Mouse (Mus musculus) spleen, embryonic (tissue): ENCODE measurements around the gene Whrn.

Experiments
- CTCF ChIA-PET: fragments of 350-600 bp; sonication (Branson Sonifier 250); formaldehyde crosslinking; loops from one replicate; lab custom pipeline; 2022; lab: Charles Lee

Whrn gene

DNA sequence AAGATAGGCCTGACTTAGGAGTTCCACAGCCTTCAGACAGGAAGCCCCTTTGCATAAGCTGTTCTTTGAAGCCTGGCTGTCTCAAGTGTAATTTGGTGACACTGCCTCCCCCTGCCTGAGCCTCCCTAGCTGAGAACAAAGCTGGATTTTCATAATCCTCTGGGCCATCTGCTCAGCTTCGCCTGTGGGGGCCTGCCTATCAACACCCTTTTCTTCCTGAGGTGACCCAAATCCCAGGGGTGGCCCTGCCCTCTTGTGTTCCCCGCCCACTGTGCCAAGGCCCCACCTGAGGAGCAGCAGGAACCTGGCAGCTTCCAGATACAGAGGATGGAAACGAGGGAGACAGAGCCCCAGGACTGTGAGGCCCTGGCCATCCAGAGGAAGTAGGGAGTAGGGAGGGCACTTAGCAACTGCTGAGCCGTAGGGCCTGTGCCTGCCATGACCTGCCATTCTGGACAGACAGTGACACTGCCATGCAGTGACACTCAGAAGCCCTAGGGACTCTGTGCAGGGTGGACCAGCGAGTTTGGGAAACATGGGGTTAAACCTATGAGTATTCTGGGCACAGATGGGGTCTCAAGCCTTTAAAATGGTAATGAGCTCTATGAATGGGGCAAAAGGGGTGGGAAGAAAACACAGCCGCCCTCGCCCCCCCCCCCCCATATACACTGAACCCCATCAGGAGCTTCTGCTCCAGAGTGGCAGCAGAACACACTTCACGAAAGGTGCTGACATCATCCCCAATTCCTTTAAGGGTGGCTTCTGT lies 106.5 kb downstream of the Whrn start:
- CTCF ChIA-PET, result interaction anchor here (0.9 to 1.4 kb wide), 2 partner anchors 12 to 14 kb away, joined by 3 to 5 read pairs; partner anchors contain the start of gene Akna

DNA sequence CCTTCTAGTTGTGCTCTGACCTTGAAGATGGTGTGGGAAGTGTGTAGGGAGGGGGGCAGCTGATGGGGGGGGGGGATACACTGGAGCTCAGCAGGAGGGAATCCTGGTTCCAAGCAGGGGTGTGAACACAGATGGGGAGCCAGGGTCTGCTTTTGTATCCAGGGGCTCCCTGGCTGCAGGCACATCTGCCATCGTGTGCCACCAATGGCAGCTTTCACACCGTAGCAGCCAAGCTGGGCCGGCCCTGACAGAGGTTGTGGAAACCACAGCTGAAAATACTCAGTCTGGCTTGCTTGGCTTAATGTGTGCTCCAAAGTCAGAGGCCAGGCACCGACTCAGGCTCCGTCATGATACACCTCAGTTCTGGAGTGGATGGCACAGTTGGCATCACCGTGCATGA lies 107.8 kb downstream of the Whrn start:
- CTCF ChIA-PET, result no interaction called here

DNA sequence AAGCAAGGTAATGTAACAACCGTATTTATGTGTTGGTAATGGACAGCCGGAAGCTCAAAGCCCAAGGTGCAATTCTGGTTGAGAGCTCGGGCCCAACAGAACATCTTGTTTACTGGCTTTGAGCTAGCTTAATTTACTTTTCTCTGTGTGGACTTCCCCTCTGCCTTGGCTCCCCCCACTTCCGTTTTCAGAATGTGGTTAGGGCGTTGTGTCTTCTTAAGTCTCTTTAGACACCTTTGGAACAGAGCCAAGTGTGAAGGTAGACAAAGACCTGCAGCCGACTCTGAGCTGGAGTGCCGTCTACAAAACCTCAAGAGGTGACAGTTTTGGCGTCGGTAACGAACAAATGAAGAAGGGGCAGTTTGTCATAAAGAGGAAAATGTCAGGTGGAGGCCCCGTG lies 110.0 kb downstream of the Whrn start:
- CTCF ChIA-PET, result interaction anchor here (0.5 to 0.7 kb wide), 2 partner anchors 17 to 630 kb away, joined by 3 read pairs; no protein-coding TSS in a partner anchor

DNA sequence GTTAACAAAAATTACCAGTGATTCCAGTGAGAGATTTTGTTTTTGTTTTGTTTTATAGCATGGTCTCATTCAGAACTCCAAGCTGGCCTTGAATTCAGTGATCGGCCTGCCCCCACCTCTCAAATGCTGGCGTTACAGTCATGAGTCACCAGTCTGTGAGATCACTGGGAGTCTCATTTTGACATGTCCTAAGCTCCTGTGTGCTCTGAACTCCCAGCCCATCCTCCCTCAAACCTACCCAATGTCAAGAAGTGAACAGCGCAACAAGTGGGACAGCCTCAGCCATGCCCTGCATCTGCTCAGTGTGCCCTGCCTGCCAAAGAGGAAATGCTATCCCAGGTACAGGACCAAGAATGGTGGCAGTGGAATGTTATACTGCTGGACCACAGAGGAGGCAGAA lies 110.5 kb downstream of the Whrn start:
- CTCF ChIA-PET, result interaction anchor here (0.5 to 0.7 kb wide), 2 partner anchors 16 to 630 kb away, joined by 3 read pairs; no protein-coding TSS in a partner anchor

DNA sequence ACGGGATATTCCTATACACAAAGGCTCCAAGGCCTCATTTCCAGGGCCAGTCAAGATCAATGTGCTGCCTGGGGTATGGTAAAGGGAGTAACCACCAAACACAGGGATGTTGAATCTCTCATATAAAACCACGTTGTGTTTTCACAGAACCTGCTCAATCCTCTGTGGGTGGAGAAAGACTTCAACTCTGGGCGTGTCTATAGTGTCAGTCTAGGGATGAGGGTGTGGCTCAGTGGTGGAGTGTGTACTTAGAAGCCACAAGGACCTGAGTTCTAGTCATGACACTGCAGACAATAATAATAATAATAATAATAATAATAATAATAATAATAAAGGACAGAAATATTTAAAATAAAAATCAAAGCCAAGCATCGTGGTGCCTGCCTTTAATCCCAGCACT lies 111.5 kb downstream of the Whrn start:
- CTCF ChIA-PET, result interaction anchor here (0.7 kb wide), 1 partner anchor 8 kb away, joined by 3 read pairs; no protein-coding TSS in a partner anchor

DNA sequence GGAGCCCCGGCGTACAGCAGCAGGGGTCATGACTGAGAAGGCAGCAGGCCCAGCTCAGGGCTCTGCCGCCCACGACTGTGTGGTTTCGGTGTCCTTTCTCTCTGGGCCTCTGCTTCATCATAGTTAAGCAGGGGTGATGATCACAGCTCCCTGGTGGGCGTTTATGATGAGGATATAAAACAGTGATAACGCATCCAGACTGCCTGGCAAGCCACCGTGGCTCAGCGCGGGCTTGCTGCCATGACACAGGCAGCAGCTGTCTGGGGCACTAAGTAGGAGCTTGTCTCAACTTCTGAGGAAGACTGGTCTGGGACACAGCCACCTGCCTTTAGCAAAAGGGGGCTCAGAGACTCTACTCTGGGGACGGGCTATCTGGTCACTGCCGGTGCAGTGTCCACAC lies 112.3 kb downstream of the Whrn start:
- CTCF ChIA-PET, result interaction anchor here (0.6 kb wide), 1 partner anchor 9 kb away, joined by 3 read pairs; no protein-coding TSS in a partner anchor

DNA sequence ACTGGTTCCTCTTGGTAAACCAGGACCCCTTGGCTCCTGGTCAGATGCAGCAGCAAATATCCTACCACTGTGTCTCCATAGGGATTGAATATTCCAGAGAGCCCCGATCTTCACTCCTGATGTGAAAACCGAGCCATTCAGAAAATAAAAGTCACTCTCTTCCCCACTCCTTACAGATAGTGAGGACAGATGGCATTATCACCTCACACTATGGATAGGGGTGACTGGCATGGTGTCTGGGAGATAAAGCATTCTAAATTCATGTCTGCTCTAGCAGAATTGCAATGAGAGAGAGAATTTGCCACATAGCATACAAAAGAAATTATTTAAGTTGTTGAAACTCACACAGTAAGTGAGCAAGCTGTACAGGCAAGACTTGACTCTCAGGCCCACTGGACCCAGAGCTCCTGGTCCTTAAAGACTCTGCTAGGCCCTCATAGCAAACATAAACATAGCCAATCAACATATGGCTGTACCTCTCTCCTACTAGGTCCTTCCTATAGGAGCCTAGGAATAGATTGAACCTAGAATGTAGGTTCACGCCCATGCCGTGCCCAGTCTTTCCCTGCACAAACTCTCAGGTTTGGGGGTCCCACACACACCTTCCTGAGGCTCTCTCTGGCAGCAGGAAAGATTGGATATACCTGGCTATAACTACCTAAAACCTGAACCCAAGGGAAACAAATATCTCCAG lies 113.0 kb downstream of the Whrn start:
- CTCF ChIA-PET, result interaction anchor here (0.6 kb wide), 1 partner anchor 9 kb away, joined by 3 read pairs; no protein-coding TSS in a partner anchor

DNA sequence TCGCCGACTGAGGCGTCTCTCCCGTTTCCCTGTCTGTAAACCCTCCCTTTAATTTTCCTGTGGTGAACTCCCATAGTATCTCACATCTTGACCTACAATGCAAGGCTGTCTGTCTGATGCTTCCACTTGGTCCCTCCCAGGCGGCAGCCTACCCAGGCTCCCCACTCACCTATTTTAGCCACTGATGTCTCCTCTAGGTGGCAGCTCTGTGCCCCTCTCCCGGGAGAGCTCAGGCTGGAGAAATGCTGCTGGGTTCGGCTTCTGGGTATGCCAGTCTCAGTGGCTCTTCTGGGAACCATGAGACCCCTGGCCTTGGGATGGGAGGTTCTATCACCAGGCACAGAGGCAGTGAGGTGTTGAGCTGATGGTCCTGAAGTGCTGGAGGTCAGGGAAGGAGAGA lies 118.3 kb downstream of the Whrn start:
- CTCF ChIA-PET, result interaction anchor here (0.7 to 1.2 kb wide), 2 partner anchors 32 to 169 kb away, joined by 3 read pairs; no protein-coding TSS in a partner anchor

DNA sequence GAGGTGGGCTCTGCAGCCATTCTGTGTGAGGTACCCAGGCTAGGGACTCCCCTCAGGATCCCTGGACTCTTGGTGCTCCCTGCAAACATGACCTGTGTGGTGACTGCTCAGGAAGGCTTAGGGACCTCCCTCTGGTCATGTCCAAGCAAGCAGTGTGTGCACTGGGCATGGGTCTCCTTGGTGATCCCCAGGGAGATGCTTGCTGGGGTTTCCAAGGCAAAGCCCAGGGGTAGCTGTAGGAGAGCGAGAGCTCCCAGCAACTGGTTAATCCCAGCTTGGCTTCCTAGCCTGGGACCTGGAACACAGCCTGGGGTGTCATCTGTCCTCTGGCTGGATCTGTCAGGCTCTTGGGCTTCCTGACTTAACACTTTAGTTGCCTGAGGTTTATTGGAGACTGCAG lies 120.4 kb downstream of the Whrn start:
- CTCF ChIA-PET, result interaction anchor here (1.0 kb wide), 1 partner anchor 33 kb away, joined by 3 read pairs; no protein-coding TSS in a partner anchor

DNA sequence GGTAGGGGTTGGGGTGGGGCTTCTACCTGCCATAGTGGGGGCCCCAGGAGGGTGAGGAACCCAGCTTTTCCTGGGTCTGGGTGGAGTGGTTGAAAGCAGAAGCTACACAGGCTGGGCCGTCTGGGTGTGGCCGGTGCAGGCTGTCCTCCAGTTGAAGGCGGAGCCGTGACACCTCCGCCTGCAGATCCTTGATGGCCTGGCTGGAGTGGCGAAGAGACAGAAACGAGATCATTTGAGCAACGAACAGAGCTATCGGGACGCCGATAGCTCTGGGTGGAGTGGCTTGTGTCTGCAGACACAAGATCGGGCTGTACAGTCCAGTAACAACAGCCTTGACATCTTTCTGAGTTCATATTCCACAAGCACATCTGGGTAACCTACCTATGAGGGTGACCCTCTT lies 121.5 kb downstream of the Whrn start:
- CTCF ChIA-PET, result no interaction called here

DNA sequence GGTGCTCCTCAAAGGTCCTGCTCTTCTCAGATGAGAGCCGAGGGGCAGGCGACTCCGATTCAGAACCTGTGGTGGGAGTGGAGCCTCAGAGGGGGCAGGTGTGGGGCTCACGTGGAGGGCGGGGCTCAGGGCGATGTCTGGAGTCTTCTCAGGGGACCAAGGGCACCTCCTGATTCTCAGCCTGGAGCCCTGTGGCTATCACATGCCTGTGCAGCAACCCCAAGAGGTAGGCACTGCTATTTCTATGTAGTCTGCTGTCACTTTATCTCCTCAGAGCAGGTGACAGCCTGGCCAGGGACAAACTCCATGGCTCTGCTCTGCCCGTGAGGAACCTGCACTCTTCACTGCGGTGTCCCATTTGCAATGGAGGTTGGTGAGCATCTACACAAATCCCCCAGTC lies 122.4 kb downstream of the Whrn start:
- CTCF ChIA-PET, result interaction anchor here (0.6 kb wide), 1 partner anchor 34 kb away, joined by 3 read pairs; no protein-coding TSS in a partner anchor

DNA sequence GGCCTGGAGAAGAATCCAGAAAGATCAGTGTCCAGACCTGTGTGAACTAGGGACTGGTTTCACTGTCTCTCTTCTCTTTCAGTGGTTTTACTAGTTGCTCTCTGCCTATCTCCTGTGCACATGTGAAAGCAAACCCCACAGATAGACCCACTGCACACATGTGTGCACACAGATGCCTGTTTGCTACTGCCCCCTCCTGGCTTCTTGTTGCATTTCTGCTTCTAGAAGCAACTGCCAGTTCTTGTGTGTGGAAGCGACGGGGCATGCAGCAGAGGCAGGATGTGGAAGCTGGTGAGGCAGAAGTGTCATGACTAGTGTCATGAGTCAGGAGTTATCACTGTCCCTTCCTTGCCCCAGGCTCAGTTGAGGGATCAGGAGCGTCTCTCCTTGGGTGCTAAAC lies 123.9 kb downstream of the Whrn start:
- CTCF ChIA-PET, result no interaction called here

DNA sequence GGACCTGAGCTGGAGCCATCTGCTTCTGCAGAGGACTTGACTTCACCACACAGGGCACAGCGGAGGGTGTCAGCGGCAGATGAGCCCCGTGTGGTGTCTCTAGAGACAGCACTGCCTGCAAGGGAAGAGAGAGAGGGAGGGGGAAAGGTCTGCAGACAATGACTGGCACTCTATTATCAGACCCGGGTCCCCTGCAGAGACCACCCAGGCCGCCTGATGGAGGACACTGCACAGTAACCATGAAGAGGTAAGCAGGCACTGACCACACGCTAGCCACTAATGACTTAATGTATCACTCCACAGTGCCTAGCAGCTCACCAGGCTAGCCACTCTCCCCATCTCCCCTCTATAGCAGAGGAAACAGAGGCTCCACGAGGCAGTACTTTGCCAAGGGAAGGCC lies 124.9 kb downstream of the Whrn start:
- CTCF ChIA-PET, result no interaction called here

DNA sequence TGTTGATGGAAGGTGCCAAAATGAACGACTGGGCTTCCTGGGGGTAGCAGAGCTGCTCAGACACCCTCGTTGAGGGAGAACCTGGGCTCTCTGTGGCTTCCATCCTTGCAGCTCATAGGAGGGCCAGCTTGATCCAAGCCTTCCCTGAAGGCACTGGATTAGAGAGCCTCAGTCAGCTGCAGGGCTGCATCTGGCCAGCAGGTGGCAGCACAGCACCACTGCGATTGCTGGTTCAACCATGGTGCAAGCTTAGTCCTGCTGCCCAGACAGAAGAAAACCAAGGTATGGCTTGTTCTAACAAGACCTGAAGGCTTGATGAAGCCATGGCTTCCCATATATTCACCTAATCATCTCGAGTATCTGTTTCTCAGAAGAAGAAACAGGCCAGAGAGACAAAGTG lies 127.2 kb downstream of the Whrn start:
- CTCF ChIA-PET, result interaction anchor here (1.0 to 1.7 kb wide), 4 partner anchors 17 to 40 kb away, joined by 3 to 6 read pairs (median 4); no protein-coding TSS in a partner anchor
